Mouse (Mus musculus): ENCODE measurements around the gene Cfap36.

Cfap36 gene

GRCm38 (mm10) chr11:29216196-29216595, 31.0 kb downstream of the Cfap36 start:
- ChIA-PET CTCF (no interaction called here), POLR2A (interaction anchor here in 1 of 4 experiments (1.0 kb wide), 1 partner anchor 10 kb away, joined by 3 read pairs; no protein-coding TSS in a partner anchor)

- CTCF ChIA-PET = no interaction called here
- POLR2A ChIA-PET = no interaction called here
These were observed 37.4 kb downstream of the Cfap36 start for GRCm38 (mm10) chr11:29209774-29210173.

- POLR2A ChIA-PET = no interaction called here
These were observed 43.6 kb downstream of the Cfap36 start for GRCm38 (mm10) chr11:29203653-29204052.

GRCm38 (mm10) chr11:29188981-29189380, 58.2 kb downstream of the Cfap36 start:
- CTCF ChIA-PET = no interaction called here
- POLR2A ChIA-PET = interaction anchor here in 1 of 4 experiments (0.6 to 1.1 kb wide), 3 partner anchors 10 to 580 kb away, joined by 3 to 4 read pairs (median 3); no protein-coding TSS in a partner anchor

More at GRCm38 (mm10) chr11:29203653-29204052, 43.6 kb downstream of the Cfap36 start:
- CTCF ChIA-PET = interaction anchor here in 2 of 4 experiments (0.6 to 1.1 kb wide), 3 partner anchors 9 to 11 kb away, joined by 3 to 4 read pairs (median 4); no protein-coding TSS in a partner anchor

- POLR2A ChIA-PET = interaction anchor here in 2 of 4 experiments (1.2 to 6.3 kb wide), 4 partner anchors 9 to 15 kb away, joined by 3 to 41 read pairs (median 10); partner anchors contain the start of gene Ppp4r3b (in 2 of the 2)
- CTCF ChIA-PET = no interaction called here
These were observed 65.5 kb downstream of the Cfap36 start for GRCm38 (mm10) chr11:29181751-29182150.

GRCm38 (mm10) chr11:29180657-29181056, 66.6 kb downstream of the Cfap36 start:
- CTCF ChIA-PET = no interaction called here
- POLR2A ChIA-PET = interaction anchor here in 2 of 4 experiments (0.6 to 6.3 kb wide), 5 partner anchors 8 to 188 kb away, joined by 3 to 41 read pairs (median 3); partner anchors contain the start of gene Ppp4r3b (in 1 of the 2)

- CTCF ChIA-PET = no interaction called here
- POLR2A ChIA-PET = interaction anchor here in 1 of 4 experiments (0.9 to 6.3 kb wide), 3 partner anchors 10 to 17 kb away, joined by 3 to 41 read pairs (median 3); no protein-coding TSS in a partner anchor
These were observed 67.9 kb downstream of the Cfap36 start for GRCm38 (mm10) chr11:29179319-29179718.

GRCm38 (mm10) chr11:29173706-29174436, 73.3 kb downstream of the Cfap36 start:
- POLR2A ChIA-PET = interaction anchor here in 3 of 4 experiments (0.6 to 2.9 kb wide), 14 partner anchors 9 to 382 kb away, joined by 3 to 15 read pairs (median 4); partner anchors contain the start of genes Ccdc88a (in 1 of the 3), Cfap36 (in 1 of the 3), Mtif2 (in 1 of the 3) and Pnpt1 (in 1 of the 3)
- CTCF ChIA-PET = no interaction called here

- ChIA-PET CTCF (interaction anchor here in 1 of 4 experiments (0.6 kb wide), 1 partner anchor 24 kb away, joined by 3 read pairs; no protein-coding TSS in a partner anchor), POLR2A (interaction anchor here (0.6 to 2.9 kb wide), 27 partner anchors 9 to 1025 kb away, joined by 3 to 15 read pairs (median 3); partner anchors contain the start of genes Cfap36 (in 3 of the 4), Ccdc88a (in 2 of the 4), Pnpt1 (in 2 of the 4) and Clhc1 (in 1 of the 4))
These were observed 74.0 kb downstream of the Cfap36 start for GRCm38 (mm10) chr11:29173125-29173631.

GRCm38 (mm10) chr11:29172563-29173124, 74.6 kb downstream of the Cfap36 start, which contains the start of gene Ppp4r3b:
Ppp4r3b (plus strand) TSS chr11:29172890.
- POLR2A ChIA-PET = interaction anchor here (0.6 to 2.9 kb wide), 29 partner anchors 9 to 1025 kb away, joined by 3 to 15 read pairs (median 3); partner anchors contain the start of genes Cfap36 (in 3 of the 4), Pnpt1 (in 2 of the 4), Ccdc88a (in 1 of the 4) and Clhc1 (in 1 of the 4)

GRCm38 (mm10) chr11:29171959-29172391, 75.2 kb downstream of the Cfap36 start:
- ChIA-PET POLR2A (interaction anchor here in 3 of 4 experiments (0.8 to 2.9 kb wide), 16 partner anchors 9 to 1026 kb away, joined by 3 to 15 read pairs (median 4); partner anchors contain the start of genes Cfap36 (in 2 of the 3), Clhc1 (in 1 of the 3) and Rps27a (in 1 of the 3)), CTCF (no interaction called here)

More at GRCm38 (mm10) chr11:29172563-29173124, 74.6 kb downstream of the Cfap36 start, which contains the start of gene Ppp4r3b:
- CTCF ChIA-PET = interaction anchor here in 1 of 4 experiments (0.6 kb wide), 1 partner anchor 25 kb away, joined by 3 read pairs; no protein-coding TSS in a partner anchor

Measured in embryonic stem cell, embryonic (primary cell).